Mouse (Mus musculus): Measurements from ENCODE around the gene Bach2. TPM values are rescaled to one million over a fixed set of nuclear protein-coding genes. Genes with fewer than 3 reads are reported as not detected.
A peak's percentile ranks its signal among the peaks of the same experiment; 100 is the strongest.

Bach2 gene
- polyA plus RNA-seq, 1 experiment from 2014 or later, result 8.8 TPM

- no peaks in the 10 kb centered on the region for H3K9me3 ChIP-seq
- H3K36me3 ChIP-seq, result no peaks in the 10 kb centered on the region
- H3K4me1 ChIP-seq, result peaks cover 5% of the 10 kb centered on the region; the same call in 1 of the 2 replicates
- H3K27me3 ChIP-seq (ENCODE audit: insufficient read depth, poor library complexity, severe bottlenecking), result peaks cover 8% of the 10 kb centered on the region; the same call in 1 of the 2 replicates
- H3K27ac ChIP-seq, result no peak overlapping the region
- WGBS, result 87% methylated on average over 11 of the region's 11 CpGs
- no peak for DNase-seq (ENCODE audit: low spot score)
- H3K4me3 ChIP-seq, result no peak overlapping the region
Measured at GRCm38 (mm10) chr4:32231258-32232055, 7.1 kb upstream of the Bach2 start.

DNA sequence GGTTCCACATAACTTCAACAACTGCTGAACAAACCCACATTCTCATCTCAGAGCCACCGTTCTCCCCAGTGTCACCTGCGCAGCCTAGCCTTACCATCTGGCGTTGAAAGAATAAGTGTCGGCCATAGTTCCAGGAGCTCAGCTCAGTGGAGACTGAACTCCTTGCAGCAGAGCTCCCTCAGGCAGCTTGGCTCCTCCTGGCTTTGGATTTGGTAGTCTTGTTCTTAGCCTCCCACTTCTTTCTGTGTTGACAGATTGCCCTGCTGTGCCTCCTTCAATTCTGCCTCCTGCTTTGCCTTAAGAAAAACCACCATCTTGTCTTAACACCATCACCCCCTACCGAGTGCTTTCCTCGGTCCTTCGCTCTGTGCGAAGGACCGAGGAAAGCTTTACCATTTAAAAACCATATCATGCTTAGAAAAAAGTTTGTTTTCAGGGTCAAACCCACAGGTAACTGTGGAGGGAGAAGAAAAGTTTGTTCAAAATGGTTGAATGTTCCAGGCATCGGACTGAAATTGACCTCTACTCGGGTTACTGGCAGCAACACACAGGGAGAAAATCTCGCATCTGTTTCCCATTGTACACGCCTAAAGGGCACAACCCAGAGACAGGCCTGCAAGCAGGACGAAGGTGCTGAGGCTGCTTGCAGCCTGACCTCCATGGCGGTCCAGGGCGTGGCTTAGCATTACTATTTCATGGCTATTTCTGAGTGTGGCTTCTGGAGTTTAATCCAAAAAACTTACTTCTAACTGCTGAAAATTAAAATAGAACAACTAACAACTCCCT, 2.5 kb upstream of the Bach2 start:
- peaks cover 27% of the 10 kb centered on the region for H3K4me1 ChIP-seq

GRCm38 (mm10) chr4:32238921-32239748, 531 bp downstream of the Bach2 start:
- peak overlapping the region; percentile 93 for H3K27ac ChIP-seq
- no peaks in the 10 kb centered on the region for H3K36me3 ChIP-seq
- peak; percentile 82 for DNase-seq (ENCODE audit: low spot score)
- H3K4me3 ChIP-seq, result peak overlapping the region; percentile 82
- H3K4me1 ChIP-seq, result peaks cover 55% of the 10 kb centered on the region
- under 1% methylated on average over 92 of the region's 100 CpGs for WGBS
- peaks cover 8% of the 10 kb centered on the region; the same call in 1 of the 2 replicates for H3K27me3 ChIP-seq (ENCODE audit: insufficient read depth, poor library complexity, severe bottlenecking)
- H3K9me3 ChIP-seq, result no peaks in the 10 kb centered on the region

More for the DNA sequence above, 2.5 kb upstream of the Bach2 start:
- peaks cover 8% of the 10 kb centered on the region; the same call in 1 of the 2 replicates for H3K27me3 ChIP-seq (ENCODE audit: insufficient read depth, poor library complexity, severe bottlenecking)
- H3K9me3 ChIP-seq, result no peaks in the 10 kb centered on the region
- H3K4me3 ChIP-seq, result no peak overlapping the region
- H3K27ac ChIP-seq, result no peak overlapping the region
- 62% methylated on average over 16 of the region's 16 CpGs for WGBS
- no peaks in the 10 kb centered on the region for H3K36me3 ChIP-seq
- DNase-seq (ENCODE audit: low spot score), result no peak

DNA sequence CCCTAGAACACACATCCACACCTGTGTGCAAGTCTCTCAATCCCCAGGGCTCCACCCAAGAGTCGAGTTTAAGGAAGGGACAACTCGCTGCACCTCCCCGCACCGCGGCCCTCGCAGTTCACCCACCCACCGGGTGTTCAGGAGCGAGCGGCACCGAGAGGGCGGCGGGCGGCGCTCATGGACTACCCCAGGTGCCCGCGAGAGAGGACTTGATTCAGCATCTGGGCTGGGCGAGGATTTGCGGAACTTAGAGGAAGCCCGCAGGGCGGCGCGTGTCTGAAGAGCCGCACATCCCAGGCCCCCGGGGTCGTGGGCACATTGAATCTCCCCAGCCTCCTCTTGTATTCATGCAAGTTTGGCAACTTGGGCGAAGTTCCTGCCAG, 1.1 kb downstream of the Bach2 start:
- no peaks in the 10 kb centered on the region for H3K36me3 ChIP-seq
- peaks cover 61% of the 10 kb centered on the region for H3K4me1 ChIP-seq
- WGBS, result under 1% methylated on average over 26 of the region's 26 CpGs
- peaks cover 8% of the 10 kb centered on the region; the same call in 1 of the 2 replicates for H3K27me3 ChIP-seq (ENCODE audit: insufficient read depth, poor library complexity, severe bottlenecking)
- no peaks in the 10 kb centered on the region for H3K9me3 ChIP-seq
- H3K27ac ChIP-seq, result peak overlapping the region; percentile 93
- peak; percentile 86 for DNase-seq (ENCODE audit: low spot score)
- peak overlapping the region; percentile 82 for H3K4me3 ChIP-seq

DNA sequence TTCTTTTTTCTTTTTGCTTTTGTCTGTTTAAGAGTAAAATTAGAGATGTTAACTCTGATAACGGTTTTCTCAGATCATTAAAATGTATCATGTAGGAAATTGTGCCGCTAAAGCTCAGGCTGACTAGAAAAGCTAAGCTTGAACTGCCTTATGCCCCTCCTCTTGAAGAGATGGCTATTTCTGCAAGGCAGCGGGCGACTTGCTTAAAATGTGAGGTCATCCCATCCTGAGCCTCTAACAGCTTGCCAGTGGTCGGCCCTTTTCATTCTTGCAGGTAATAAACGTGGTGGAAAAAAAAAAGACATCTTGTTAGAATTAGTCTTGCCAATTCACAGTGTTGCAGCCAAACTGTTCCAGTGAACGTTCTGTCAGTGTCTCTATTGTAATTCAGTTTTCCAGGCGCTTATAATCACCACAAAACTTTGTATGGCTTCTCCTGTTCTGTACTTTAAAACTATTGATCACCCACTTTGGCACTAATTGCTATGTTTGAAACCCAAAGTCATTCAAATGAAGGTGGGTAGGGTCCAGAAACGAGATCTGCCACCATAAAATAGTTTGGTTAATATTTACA, 1.9 kb downstream of the Bach2 start:
- no peaks in the 10 kb centered on the region for H3K9me3 ChIP-seq
- H3K4me3 ChIP-seq, result peak overlapping the region; percentile 82
- peak overlapping the region; percentile 93; the same call in 1 of the 2 replicates for H3K27ac ChIP-seq
- H3K27me3 ChIP-seq (ENCODE audit: insufficient read depth, poor library complexity, severe bottlenecking), result peaks cover 5% of the 10 kb centered on the region; the same call in 1 of the 2 replicates
- H3K36me3 ChIP-seq, result no peaks in the 10 kb centered on the region
- no peak for DNase-seq (ENCODE audit: low spot score)
- 25% methylated on average over 9 of the region's 9 CpGs for WGBS
- H3K4me1 ChIP-seq, result peaks cover 67% of the 10 kb centered on the region

- Histone ChIP-seq H3K4me1 (peaks cover 74% of the 10 kb centered on the region), H3K4me3 (no peak overlapping the region), H3K36me3 (no peaks in the 10 kb centered on the region), H3K27me3 (ENCODE audit: insufficient read depth, poor library complexity, severe bottlenecking) (no peaks in the 10 kb centered on the region), H3K9me3 (no peaks in the 10 kb centered on the region), H3K27ac (no peak overlapping the region)
- WGBS, result 47% methylated on average over 6 of the region's 6 CpGs
- no peak for DNase-seq (ENCODE audit: low spot score)
Measured at GRCm38 (mm10) chr4:32241351-32241980, 2.9 kb downstream of the Bach2 start.

- Histone ChIP-seq H3K27me3 (ENCODE audit: insufficient read depth, poor library complexity, severe bottlenecking) (no peaks in the 10 kb centered on the region), H3K36me3 (no peaks in the 10 kb centered on the region), H3K27ac (peak overlapping the region; percentile 69), H3K4me1 (peaks cover 81% of the 10 kb centered on the region), H3K4me3 (no peak overlapping the region), H3K9me3 (no peaks in the 10 kb centered on the region)
- DNase-seq (ENCODE audit: low spot score), result no peak
- 44% methylated on average over 6 of the region's 6 CpGs for WGBS
Measured at GRCm38 (mm10) chr4:32242122-32242615, 3.6 kb downstream of the Bach2 start.

GRCm38 (mm10) chr4:32243458-32243857, 4.9 kb downstream of the Bach2 start:
- Histone ChIP-seq H3K27ac (peak overlapping the region; percentile 81), H3K4me1 (peaks cover 86% of the 10 kb centered on the region), H3K9me3 (no peaks in the 10 kb centered on the region), H3K4me3 (peak overlapping the region; percentile 15; the same call in 1 of the 2 replicates), H3K36me3 (no peaks in the 10 kb centered on the region), H3K27me3 (ENCODE audit: insufficient read depth, poor library complexity, severe bottlenecking) (no peaks in the 10 kb centered on the region)
- WGBS, result 17% methylated on average over 10 of the region's 10 CpGs
- peak; percentile 94 for DNase-seq (ENCODE audit: low spot score)

GRCm38 (mm10) chr4:32244092-32244745, 5.6 kb downstream of the Bach2 start:
- peak overlapping the region; percentile 81 for H3K27ac ChIP-seq

GRCm38 (mm10) chr4:32245586-32245985, 7.0 kb downstream of the Bach2 start:
- no peak for DNase-seq (ENCODE audit: low spot score)
- no peak overlapping the region; the same call in 1 of the 2 replicates for H3K27ac ChIP-seq
- WGBS, result 78% methylated on average over 6 of the region's 6 CpGs
- no peaks in the 10 kb centered on the region for H3K36me3 ChIP-seq
- H3K9me3 ChIP-seq, result no peaks in the 10 kb centered on the region
- no peak overlapping the region for H3K4me3 ChIP-seq
- peaks cover 91% of the 10 kb centered on the region for H3K4me1 ChIP-seq
- no peaks in the 10 kb centered on the region for H3K27me3 ChIP-seq (ENCODE audit: insufficient read depth, poor library complexity, severe bottlenecking)

More at GRCm38 (mm10) chr4:32244092-32244745, 5.6 kb downstream of the Bach2 start:
- WGBS, result 36% methylated on average over 18 of the region's 18 CpGs
- no peaks in the 10 kb centered on the region for H3K27me3 ChIP-seq (ENCODE audit: insufficient read depth, poor library complexity, severe bottlenecking)
- peak overlapping the region; percentile 3; the same call in 1 of the 2 replicates for H3K4me3 ChIP-seq
- H3K36me3 ChIP-seq, result no peaks in the 10 kb centered on the region
- peaks cover 91% of the 10 kb centered on the region for H3K4me1 ChIP-seq
- peak; percentile 86 for DNase-seq (ENCODE audit: low spot score)
- H3K9me3 ChIP-seq, result no peaks in the 10 kb centered on the region

GRCm38 (mm10) chr4:32246020-32246419, 7.4 kb downstream of the Bach2 start:
- Histone ChIP-seq H3K36me3 (no peaks in the 10 kb centered on the region), H3K4me3 (no peak overlapping the region), H3K27me3 (ENCODE audit: insufficient read depth, poor library complexity, severe bottlenecking) (no peaks in the 10 kb centered on the region), H3K4me1 (peaks cover 93% of the 10 kb centered on the region), H3K9me3 (no peaks in the 10 kb centered on the region), H3K27ac (peak overlapping the region; percentile 57; the same call in 1 of the 2 replicates)
- no peak for DNase-seq (ENCODE audit: low spot score)
- 65% methylated on average over 6 of the region's 6 CpGs for whole genome bisulfite sequencing
